Mouse (Mus musculus) left cerebral cortex, postnatal 25 days (tissue): Measurements from ENCODE around the gene Gm8879. TPM values are rescaled to one million over a fixed set of nuclear protein-coding genes. Genes with fewer than 3 reads are reported as not detected.
"Not testable (repeated sequence)": the region's sequence is repeated elsewhere in the genome, so short reads cannot be mapped to it uniquely, and the experiment has no call there.

ENCODE experiments used
- DNase-seq, 2 experiments: peaks; one replicate each; pipeline ENCODE4 v3.0.0; 2022; ENCODE audit warnings: low spot score in 2 of 2, mixed read lengths in 1 of 2
- intact Hi-C: fragments of 180-260 bp; cut with DNase I; formaldehyde crosslinking; loops from one replicate; pipeline ENCODE4 v1.15.1; 2025
- total RNA-seq, 2 experiments: library from RNA; stranded (reverse); gene quantifications; 2 replicates each; pipeline ENCODE4 v1.2.3; 2021

The Gm8879 gene
- total RNA-seq: not detected

DNA sequence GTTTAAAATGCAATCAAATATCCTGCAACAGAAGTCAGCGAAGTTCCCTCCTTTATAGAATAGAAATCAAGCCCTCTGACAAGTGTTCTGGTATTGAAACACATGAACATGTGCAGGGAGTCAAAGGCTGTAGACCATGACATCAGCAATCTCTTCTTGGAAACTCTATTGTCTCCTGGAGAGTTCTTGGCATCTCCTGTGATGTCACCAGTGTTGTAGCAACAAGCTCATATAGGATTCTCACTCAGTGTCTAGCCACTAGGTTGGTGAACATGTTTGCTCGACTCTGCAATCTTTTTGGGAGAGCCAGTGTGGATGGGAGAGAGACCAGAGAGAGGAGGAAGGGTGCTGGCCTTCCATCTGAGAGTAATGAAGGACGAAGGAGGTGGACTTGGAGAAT, at the start of gene Gm8879:
Gene Gm8879, plus strand, starts transcription at position 301 of the 400 bp plus-strand sequence.
- DNase-seq, intact Hi-C loops: not testable (repeated sequence)

DNA sequence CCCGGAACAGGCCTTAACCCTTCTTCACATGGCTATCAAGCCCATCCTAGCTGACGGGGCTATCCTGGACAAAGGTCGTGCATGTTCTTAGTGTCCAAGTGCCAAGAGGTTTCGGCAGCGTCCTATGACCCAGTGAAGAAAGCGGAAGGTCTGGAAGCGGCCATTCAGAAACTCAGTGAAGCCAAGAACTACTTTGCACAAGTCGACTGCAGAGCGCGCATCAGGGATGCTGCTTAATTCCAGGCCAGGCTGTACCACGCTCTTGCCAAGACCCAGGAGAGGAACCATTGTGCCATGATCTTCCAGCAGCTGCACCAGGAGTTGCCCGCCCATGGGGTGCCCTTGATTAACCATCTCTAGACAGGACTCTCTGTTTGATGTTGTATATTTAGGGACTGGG, 10.6 kb downstream of the Gm8879 start:
- DNase-seq, intact Hi-C loops: not testable (repeated sequence)

Other genes with a start within 250 kb of the Gm8879 start
- not detected for gene Gm8871, start 179.8 kb upstream of the Gm8879 start, total RNA-seq
- not detected for gene Gm8857, start 179.8 kb upstream of the Gm8879 start, total RNA-seq
- not detected for gene Gm5861, start 55.4 kb downstream of the Gm8879 start, total RNA-seq
- not detected for gene Gm8890, start 128.4 kb downstream of the Gm8879 start, total RNA-seq
- gene Speer1, start 213.9 kb downstream of the Gm8879 start, total RNA-seq: not detected